Mouse (Mus musculus) liver, embryonic 14.5 days (tissue): ENCODE measurements around the gene Smagp. TPM values are rescaled to one million over a fixed set of nuclear protein-coding genes. Genes with fewer than 3 reads are reported as not detected.

Experiments used
- ATAC-seq: fragments of 200-750 bp; cut with Nextera tagmentation; 2 replicates; pipeline ENCODE4 v1.8.0; 2017; ENCODE audit warnings: moderate number of reproducible peaks, mild to moderate bottlenecking, moderate library complexity; ENCODE audit not compliant: insufficient read depth
- DNase-seq, 3 experiments: peaks; one replicate each; pipeline ENCODE4 v3.0.0-alpha.2; 2012 to 2013; ENCODE audit warnings: low read depth in 3 of 3, low spot score in 3 of 3
- H3K27ac ChIP-seq: fragments of 300-500 bp; sonication (generic); 2 replicates; pipeline ENCODE4 v1.5.1; 2014; ENCODE audit warnings: moderate library complexity, mild to moderate bottlenecking, control low read depth, inconsistent platforms
- H3K27me3 ChIP-seq: fragments of 300-500 bp; sonication (generic); 2 replicates; pipeline ENCODE4 v1.6.1; 2014; ENCODE audit warnings: mild to moderate bottlenecking, low read length, moderate library complexity; ENCODE audit not compliant: control insufficient read depth, insufficient read depth
- H3K36me3 ChIP-seq: fragments of 300-500 bp; sonication (generic); replicated peaks from 2 replicates; pipeline ENCODE4 v1.6.1; 2014; ENCODE audit warnings: low read depth; ENCODE audit not compliant: control insufficient read depth, insufficient read depth
- H3K4me1 ChIP-seq, 2 experiments: fragments of 200-500 bp in 1 of 2; fragments of 300-500 bp in 1 of 2; sonication (generic) in 1 of 2; replicated peaks; 2 replicates each; pipeline ENCODE4 v1.6.1; 2012 to 2014; ENCODE audit warnings: antibody characterized with exemption in 1 of 2, inconsistent platforms in 1 of 2, low read length in 1 of 2; ENCODE audit not compliant: control insufficient read depth in 2 of 2, insufficient read depth in 2 of 2
- H3K4me2 ChIP-seq: fragments of 300-500 bp; sonication (generic); 2 replicates; pipeline ENCODE4 v1.6.1; 2014; ENCODE audit warnings: low read depth, mild to moderate bottlenecking, control low read depth, moderate library complexity
- H3K4me3 ChIP-seq, 2 experiments: fragments of 200-500 bp in 1 of 2; fragments of 300-500 bp in 1 of 2; sonication (generic) in 1 of 2; 2 replicates each; pipeline ENCODE4 v1.5.1; 2012 to 2014; ENCODE audit warnings: low read depth in 2 of 2, low read length in 2 of 2, mild to moderate bottlenecking in 2 of 2, control low read depth in 1 of 2, inconsistent platforms in 1 of 2, moderate library complexity in 1 of 2; ENCODE audit not compliant: insufficient read depth in 1 of 2
- H3K9ac ChIP-seq: fragments of 300-500 bp; sonication (generic); replicated peaks from 2 replicates; pipeline ENCODE4 v1.6.1; 2014; ENCODE audit warnings: mild to moderate bottlenecking, control low read depth, moderate library complexity
- H3K9me3 ChIP-seq: fragments of 300-500 bp; sonication (generic); 2 replicates; pipeline ENCODE4 v1.6.1; 2016; ENCODE audit warnings: low read length, mixed read lengths; ENCODE audit not compliant: control insufficient read depth
- CTCF ChIP-seq: IDR thresholded peaks from 2 replicates; pipeline ENCODE4 v1.5.1; 2016; ENCODE audit warnings: antibody characterized with exemption, low read depth, control low read depth
- EP300 ChIP-seq: IDR thresholded peaks from 2 replicates; pipeline ENCODE4 v1.6.1; 2016; ENCODE audit warnings: antibody characterized with exemption, low read depth
- WGBS: fragments of 180-500 bp; shearing (Covaris S2); extraction: QIAGEN DNeasy Blood & Tissue Kit; methylation state at CpG from one replicate; pipeline ENCODE4 v1.1.7; 2014; ENCODE audit not compliant: insufficient replicate concordance; 5-methylcytosine and 5-hydroxymethylcytosine counted together
- polyA plus RNA-seq, 2 experiments: library from polyadenylated mRNA; depleted of rRNA in 1 of 2; stranded (reverse) in 1 of 2; unstranded in 1 of 2; fragments of >200 nt; fragmentation: Nextera tagmentation in 1 of 2; extraction: Ambion mirVana in 1 of 2; gene quantifications; 2 replicates each; pipeline versions ENCODE4 v1.2.1 to v1.2.3; 2012 to 2014

The Smagp gene
- polyA plus RNA-seq, 2 experiments, result 6.8 to 7.3 TPM

- 73% methylated on average over 6 of the region's 6 CpGs for WGBS
- no peak for ATAC-seq
These were observed 9.4 kb upstream of the Smagp start for GRCm38 (mm10) chr15:100646161-100646560.

GRCm38 (mm10) chr15:100642451-100642850, 5.7 kb upstream of the Smagp start:
- H3K27ac ChIP-seq, result no peak overlapping the region
- no peak for ATAC-seq
- WGBS, result 74% methylated on average over 7 of the region's 7 CpGs
- H3K9ac ChIP-seq, result no peak overlapping the region
- H3K4me1 ChIP-seq, result no peaks in the 10 kb centered on the region
- no peaks in the 10 kb centered on the region for H3K9me3 ChIP-seq
- TF ChIP-seq EP300 (no peak), CTCF (no peak)
- no peak overlapping the region for H3K4me2 ChIP-seq
- H3K36me3 ChIP-seq, result no peaks in the 10 kb centered on the region
- H3K4me3 ChIP-seq, result no peak overlapping the region
- DNase-seq, result no peak
- H3K27me3 ChIP-seq, result peaks cover 10% of the 10 kb centered on the region

More at GRCm38 (mm10) chr15:100646161-100646560, 9.4 kb upstream of the Smagp start:
- DNase-seq, result no peak
- no peaks in the 10 kb centered on the region for H3K4me1 ChIP-seq
- H3K27me3 ChIP-seq, result no peaks in the 10 kb centered on the region
- H3K4me2 ChIP-seq, result no peak overlapping the region
- no peak overlapping the region for H3K4me3 ChIP-seq
- no peaks in the 10 kb centered on the region for H3K9me3 ChIP-seq
- no peak overlapping the region for H3K9ac ChIP-seq
- no peaks in the 10 kb centered on the region for H3K36me3 ChIP-seq
- no peak overlapping the region for H3K27ac ChIP-seq
- TF ChIP-seq EP300, result no peak
- TF ChIP-seq CTCF, result no peak

- Histone ChIP-seq H3K4me3 (no peak overlapping the region), H3K4me1 (peaks cover 0 to 2% of the 10 kb centered on the region in 2 experiments; a peak in 1 of 4 replicates), H3K4me2 (no peak overlapping the region), H3K36me3 (no peaks in the 10 kb centered on the region), H3K27me3 (peaks cover 21% of the 10 kb centered on the region), H3K27ac (no peak overlapping the region), H3K9ac (no peak overlapping the region), H3K9me3 (no peaks in the 10 kb centered on the region)
- ATAC-seq (no peak), DNase-seq (no peak)
- TF ChIP-seq CTCF (no peak), EP300 (no peak)
- WGBS, result 74% methylated on average over 15 of the region's 16 CpGs
These were observed 4.6 kb upstream of the Smagp start for GRCm38 (mm10) chr15:100641226-100641810.

GRCm38 (mm10) chr15:100639972-100640750, 3.4 kb upstream of the Smagp start:
- DNase-seq (no peak), ATAC-seq (no peak)
- TF ChIP-seq CTCF (no peak), EP300 (no peak)
- H3K9me3 ChIP-seq, result no peaks in the 10 kb centered on the region
- no peaks in the 10 kb centered on the region for H3K36me3 ChIP-seq
- H3K4me2 ChIP-seq, result no peak overlapping the region
- H3K9ac ChIP-seq, result no peak overlapping the region
- peaks cover 0 to 2% of the 10 kb centered on the region in 2 experiments; a peak in 1 of 4 replicates for H3K4me1 ChIP-seq
- H3K27ac ChIP-seq, result no peak overlapping the region
- H3K4me3 ChIP-seq, result no peak overlapping the region
- 68% methylated on average over 16 of the region's 16 CpGs for WGBS
- H3K27me3 ChIP-seq, result peaks cover 33% of the 10 kb centered on the region

GRCm38 (mm10) chr15:100637661-100638060, 921 bp upstream of the Smagp start:
- Histone ChIP-seq H3K4me3 (no peak overlapping the region), H3K4me1 (peaks cover 0 to 4% of the 10 kb centered on the region in 2 experiments; a peak in 2 of 4 replicates), H3K4me2 (peak overlapping the region; percentile 68), H3K36me3 (no peaks in the 10 kb centered on the region), H3K9ac (no peak overlapping the region), H3K9me3 (no peaks in the 10 kb centered on the region), H3K27me3 (peaks cover 42% of the 10 kb centered on the region), H3K27ac (no peak overlapping the region)
- no peak for DNase-seq
- WGBS, result 14% methylated on average over 6 of the region's 6 CpGs
- peak; percentile 29 for TF ChIP-seq CTCF
- TF ChIP-seq EP300, result no peak
- no peak for ATAC-seq
